Mouse (Mus musculus): ENCODE results near the gene Mcu. TPM values are rescaled to one million over a fixed set of nuclear protein-coding genes. Genes with fewer than 3 reads are reported as not detected.

Mcu gene
- polyA plus RNA-seq, 1 experiment from 2014 or later: 10.2 TPM

DNA sequence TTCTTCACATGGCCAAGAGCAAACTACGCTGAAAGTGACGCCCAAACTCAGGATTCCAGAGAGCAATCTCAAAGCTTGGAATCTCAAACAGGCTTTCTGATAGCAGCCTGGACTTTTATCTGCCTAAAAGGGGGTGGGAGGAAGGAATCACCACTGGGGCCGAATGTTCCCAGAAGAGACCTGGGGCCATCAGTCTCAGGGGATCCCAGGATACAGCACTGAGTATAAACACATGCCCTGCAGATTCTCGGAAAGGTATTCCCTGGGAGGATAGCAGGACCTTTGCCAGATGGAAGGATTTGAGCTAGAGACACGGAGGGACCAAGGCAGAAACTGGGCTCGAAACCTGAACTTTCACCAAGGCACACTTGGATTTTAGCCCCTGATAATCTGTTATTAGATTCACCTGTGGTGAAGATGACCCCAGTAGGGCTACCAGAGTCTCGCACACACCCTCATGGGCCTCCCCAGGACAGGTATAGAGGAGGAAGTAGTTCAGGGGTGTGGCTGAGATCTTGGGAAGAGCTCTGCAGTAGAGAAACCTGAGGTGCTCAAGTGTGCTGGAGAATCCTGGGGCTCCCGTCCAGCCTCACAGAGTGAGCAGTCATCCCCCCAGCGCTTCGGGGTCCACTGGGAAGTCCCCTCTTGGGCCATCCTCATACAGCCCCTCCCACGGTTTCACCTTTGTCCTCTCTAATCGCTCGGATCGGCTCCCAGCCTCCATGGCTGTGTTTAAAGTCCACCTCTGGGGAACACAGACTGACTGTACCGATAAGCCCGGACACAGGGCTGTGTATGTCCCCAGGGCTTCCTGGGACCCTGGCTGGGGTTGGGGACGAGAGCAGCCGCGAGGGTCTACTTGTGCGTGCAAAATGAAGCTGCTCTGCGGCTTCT lies 213.3 kb downstream of the Mcu start, which contains the start of gene Pla2g12b:
Pla2g12b (plus strand) TSS at position 762 of the 894 bp plus-strand sequence.
- peak; percentile 91 for ATAC-seq (ENCODE audit: insufficient read depth)
- Histone ChIP-seq H3K4me1 (replicated peaks) (no peaks in the 10 kb centered on the region), H3K27ac (replicated peaks) (peak within 1 kb of the TSS; percentile 68), H3K9me3 (replicated peaks) (no peaks in the 10 kb centered on the region), H3K4me3 (replicated peaks) (peak within 1 kb of the TSS; percentile 47), H3K36me3 (replicated peaks) (no peaks in the 10 kb centered on the region), H3K4me2 (peak within 1 kb of the TSS; percentile 46), H3K9ac (no peak within 1 kb of the TSS), H3K27me3 (no peaks in the 10 kb centered on the region; the same call in 1 of the 2 replicates)
- 48% methylated on average over 21 of the region's 21 CpGs for WGBS (ENCODE audit: insufficient replicate concordance)

Other genes starting within 250 kb of the Mcu start
- gene Gm10273, start 221.1 kb downstream of the Mcu start, polyA plus RNA-seq (2015; fragmentation: Nextera tagmentation; extraction: Ambion mirVana): 11.1 and 12.5 TPM in 2 replicates
- 54.1 and 54.2 TPM in 2 replicates for gene Pla2g12b, start 213.0 kb downstream of the Mcu start, polyA plus RNA-seq (2015; fragmentation: Nextera tagmentation; extraction: Ambion mirVana)
- 20.0 and 20.8 TPM in 2 replicates for gene Oit3, start 174.9 kb downstream of the Mcu start, polyA plus RNA-seq (2015; fragmentation: Nextera tagmentation; extraction: Ambion mirVana)
- gene Gm10322, start 629 bp downstream of the Mcu start, polyA plus RNA-seq (2015; fragmentation: Nextera tagmentation; extraction: Ambion mirVana): not detected in 2 replicates
- 38.2 and 42.1 TPM in 2 replicates for gene Micu1, start 85.8 kb upstream of the Mcu start, polyA plus RNA-seq (2015; fragmentation: Nextera tagmentation; extraction: Ambion mirVana)

Measured in liver, embryonic 15.5 days (tissue).